Mouse (Mus musculus) cerebellum, adult 2 months (tissue): ENCODE measurements around the gene Ppm1h.

Experiments
- CTCF ChIP-seq: fragments of 200-500 bp; IDR thresholded peaks from 2 replicates; pipeline ENCODE4 v1.5.1; 2011; ENCODE audit warnings: low read depth, mild to moderate bottlenecking, control low read depth, low read length, moderate library complexity, borderline replicate concordance; ENCODE audit not compliant: insufficient read depth
- POLR2A ChIP-seq: fragments of 200-500 bp; IDR thresholded peaks from 2 replicates; pipeline ENCODE4 v1.6.1; 2011; ENCODE audit warnings: low read length, control low read depth, borderline replicate concordance; ENCODE audit not compliant: insufficient read depth

DNA sequence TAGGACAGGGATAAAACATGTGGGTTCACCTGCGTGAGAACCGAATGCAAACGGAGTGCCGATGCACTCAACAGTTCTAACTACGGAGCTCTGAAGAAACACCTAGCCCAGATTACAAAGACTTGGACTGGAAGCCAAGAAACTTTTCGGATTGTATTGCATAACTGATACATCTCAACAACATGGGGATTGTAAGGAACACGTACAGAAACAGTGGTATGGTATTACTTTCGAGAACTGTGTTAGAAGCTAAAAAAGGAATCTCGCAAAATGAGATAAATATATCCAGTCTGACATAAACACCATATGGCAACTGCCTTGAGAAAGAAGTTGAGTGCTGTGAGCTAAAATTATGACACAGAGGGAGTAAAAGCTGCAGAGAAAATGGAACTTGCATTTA, 311.4 kb downstream of the Ppm1h start:
- TF ChIP-seq CTCF (no peak), POLR2A (no peak)
